ENCODE assay signal across 8 mouse cellular contexts in the genomic region with DNA sequence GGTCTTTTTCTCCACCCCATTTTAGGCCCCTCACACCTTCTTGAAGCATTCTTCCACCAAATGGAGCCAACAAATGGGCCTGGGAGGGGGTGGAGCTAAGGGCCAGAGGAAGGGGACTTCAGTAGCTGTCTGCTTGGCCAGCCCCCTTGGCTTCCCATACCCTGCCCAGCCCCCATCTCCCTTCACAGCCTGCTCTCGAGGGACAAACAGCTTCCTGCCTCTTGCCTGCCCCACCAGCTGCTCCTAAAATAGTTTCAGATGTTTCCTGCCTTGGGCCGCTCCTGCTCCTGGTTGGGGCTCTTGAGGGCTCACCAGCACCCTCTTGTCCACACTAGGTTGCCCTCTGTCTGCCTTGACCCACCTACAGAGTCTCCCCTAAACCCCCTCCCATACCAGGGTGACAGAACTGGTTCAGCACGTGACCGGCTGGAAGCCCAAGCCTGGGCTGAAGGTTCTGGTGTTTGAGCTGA. TPM values are rescaled to one million over a fixed set of nuclear protein-coding genes. Genes with fewer than 3 reads are reported as not detected.
DNase-seq lines count a peak whose midpoint lies in the region; ATAC-seq and TF ChIP-seq lines count a peak whose summit lies in the region.

No protein-coding gene starts in this region.

- H3K36me3 ChIP-seq in megakaryocyte, embryonic 14.5 days (replicated peaks; ENCODE audit: low read length): peaks cover 71% of the 10 kb centered on the region
- peaks cover 9% of the 10 kb centered on the region; the same call in 1 of the 2 replicates for H3K36me3 ChIP-seq in embryonic facial prominence, embryonic 14.5 days (ENCODE audit: control insufficient read depth, insufficient read depth, low read length)
- peaks cover 5% of the 10 kb centered on the region; the same call in 1 of the 2 replicates for H3K36me3 ChIP-seq in heart, embryonic 15.5 days
- H3K36me3 ChIP-seq in kidney, embryonic 16.5 days (ENCODE audit: insufficient read depth, low read length): no peaks in the 10 kb centered on the region
- peaks cover 54% of the 10 kb centered on the region for H3K36me3 ChIP-seq in liver, postnatal 0 days (replicated peaks; ENCODE audit: insufficient read depth, low read length)
- H3K36me3 ChIP-seq in neural tube, embryonic 15.5 days: no peaks in the 10 kb centered on the region

- 6% methylated on average over 4 of the region's 4 CpGs for WGBS in embryonic facial prominence, embryonic 14.5 days
- WGBS in heart, embryonic 15.5 days: 4% methylated on average over 4 of the region's 4 CpGs
- WGBS in kidney, embryonic 16.5 days: 12% methylated on average over 4 of the region's 4 CpGs
- WGBS in liver, postnatal 0 days (ENCODE audit: insufficient replicate concordance): 19% methylated on average over 4 of the region's 4 CpGs
- WGBS in neural tube, embryonic 15.5 days: 47% methylated on average over 4 of the region's 4 CpGs

- ATAC-seq in megakaryocyte, adult 5-6 weeks (ENCODE audit: poor library complexity, severe bottlenecking): no peak
- peak; percentile 62 for ATAC-seq in embryonic facial prominence, embryonic 14.5 days (ENCODE audit: low read depth)
- peak; percentile 56 for ATAC-seq in heart, embryonic 15.5 days (replicated peaks; ENCODE audit: insufficient number of reproducible peaks, insufficient read depth, low FRiP score, low read depth)
- ATAC-seq in kidney, embryonic 16.5 days (ENCODE audit: low FRiP score, low TSS enrichment): peak; percentile 65
- no peak for ATAC-seq in liver, postnatal 0 days
- no peak for ATAC-seq in neural tube, embryonic 15.5 days (ENCODE audit: low FRiP score)

- H3K4me1 ChIP-seq in megakaryocyte, embryonic 14.5 days: peaks cover 86% of the 10 kb centered on the region
- peaks cover 38% of the 10 kb centered on the region for H3K4me1 ChIP-seq in embryonic facial prominence, embryonic 14.5 days (ENCODE audit: control insufficient read depth, insufficient read depth, low read length)
- peaks cover 54% of the 10 kb centered on the region for H3K4me1 ChIP-seq in heart, embryonic 15.5 days (replicated peaks)
- H3K4me1 ChIP-seq in kidney, embryonic 16.5 days (ENCODE audit: insufficient read depth, low read length): peaks cover 35% of the 10 kb centered on the region
- H3K4me1 ChIP-seq in liver, postnatal 0 days (ENCODE audit: insufficient read depth): peaks cover 59% of the 10 kb centered on the region
- H3K4me1 ChIP-seq in neural tube, embryonic 15.5 days: peaks cover 29% of the 10 kb centered on the region

- peak overlapping the region; percentile 83 for H3K9ac ChIP-seq in embryonic facial prominence, embryonic 14.5 days (ENCODE audit: low read depth, low read length)
- peak overlapping the region; percentile 61 for H3K9ac ChIP-seq in heart, embryonic 15.5 days
- H3K9ac ChIP-seq in kidney, embryonic 16.5 days (replicated peaks; ENCODE audit: low read length): peak overlapping the region; percentile 70
- peak overlapping the region; percentile 83 for H3K9ac ChIP-seq in liver, postnatal 0 days (replicated peaks)
- H3K9ac ChIP-seq in neural tube, embryonic 15.5 days (replicated peaks): no peak overlapping the region

- TF ChIP-seq CTCF in liver, postnatal 0 days (IDR thresholded peaks at IDR 0.05; ENCODE audit: low read depth): no peak

- H3K9me3 ChIP-seq in megakaryocyte, embryonic 14.5 days: no peaks in the 10 kb centered on the region
- no peaks in the 10 kb centered on the region for H3K9me3 ChIP-seq in embryonic facial prominence, embryonic 14.5 days (ENCODE audit: control insufficient read depth, low read length)
- H3K9me3 ChIP-seq in heart, embryonic 15.5 days (replicated peaks): no peaks in the 10 kb centered on the region
- H3K9me3 ChIP-seq in kidney, embryonic 16.5 days (ENCODE audit: low read length): no peaks in the 10 kb centered on the region
- no peaks in the 10 kb centered on the region for H3K9me3 ChIP-seq in liver, postnatal 0 days (ENCODE audit: low read length)
- H3K9me3 ChIP-seq in neural tube, embryonic 15.5 days (replicated peaks): no peaks in the 10 kb centered on the region

- H3K4me3 ChIP-seq in megakaryocyte, embryonic 14.5 days (replicated peaks): peak overlapping the region; percentile 99
- H3K4me3 ChIP-seq in embryonic facial prominence, embryonic 14.5 days (ENCODE audit: low read depth, low read length): peak overlapping the region; percentile 77
- peak overlapping the region; percentile 65 for H3K4me3 ChIP-seq in heart, embryonic 15.5 days
- peak overlapping the region; percentile 60 for H3K4me3 ChIP-seq in kidney, embryonic 16.5 days (ENCODE audit: low read length)
- peak overlapping the region; percentile 63 for H3K4me3 ChIP-seq in liver, postnatal 0 days (ENCODE audit: low read depth, low read length)
- peak overlapping the region; percentile 73 for H3K4me3 ChIP-seq in neural tube, embryonic 15.5 days (replicated peaks)

- peak; percentile 96 for DNase-seq in embryonic facial prominence, embryonic 14.5 days (ENCODE audit: low spot score)
- DNase-seq in liver, postnatal 0 days: peak; percentile 77
- peak; percentile 59 for DNase-seq in thymus, postnatal 4 days

- no peaks in the 10 kb centered on the region for H3K27me3 ChIP-seq in megakaryocyte, embryonic 14.5 days (replicated peaks)
- no peaks in the 10 kb centered on the region for H3K27me3 ChIP-seq in embryonic facial prominence, embryonic 14.5 days (replicated peaks; ENCODE audit: control insufficient read depth, insufficient read depth, low read length)
- H3K27me3 ChIP-seq in heart, embryonic 15.5 days: no peaks in the 10 kb centered on the region
- no peaks in the 10 kb centered on the region; the same call in 1 of the 2 replicates for H3K27me3 ChIP-seq in kidney, embryonic 16.5 days (ENCODE audit: insufficient read depth, low read length)
- H3K27me3 ChIP-seq in liver, postnatal 0 days (ENCODE audit: insufficient read depth, low read length): no peaks in the 10 kb centered on the region
- peaks cover 14% of the 10 kb centered on the region for H3K27me3 ChIP-seq in neural tube, embryonic 15.5 days (replicated peaks)

- H3K27ac ChIP-seq in embryonic facial prominence, embryonic 14.5 days (replicated peaks; ENCODE audit: low read depth, low read length): peak overlapping the region; percentile 98
- H3K27ac ChIP-seq in heart, embryonic 15.5 days: peak overlapping the region; percentile 92
- H3K27ac ChIP-seq in kidney, embryonic 16.5 days (ENCODE audit: low read length): peak overlapping the region; percentile 99
- H3K27ac ChIP-seq in liver, postnatal 0 days (ENCODE audit: low read depth): peak overlapping the region; percentile 95
- H3K27ac ChIP-seq in neural tube, embryonic 15.5 days (replicated peaks): peak overlapping the region; percentile 82

- H3K4me2 ChIP-seq in embryonic facial prominence, embryonic 14.5 days (ENCODE audit: low read depth, low read length): peak overlapping the region; percentile 74
- peak overlapping the region; percentile 75 for H3K4me2 ChIP-seq in heart, embryonic 15.5 days
- H3K4me2 ChIP-seq in kidney, embryonic 16.5 days (replicated peaks; ENCODE audit: low read depth, low read length): peak overlapping the region; percentile 58
- H3K4me2 ChIP-seq in liver, postnatal 0 days (ENCODE audit: low read depth, low read length): peak overlapping the region; percentile 87
- H3K4me2 ChIP-seq in neural tube, embryonic 15.5 days: peak overlapping the region; percentile 87

- TF ChIP-seq EP300 in liver, postnatal 0 days (IDR thresholded peaks at IDR 0.05; ENCODE audit: low read depth): no peak

RNA-seq across cellular contexts. Expression of gene Gm20661, which starts 0.6 kb away (rescaled TPM):
- polyA plus RNA-seq in megakaryocyte, embryonic 14.5 days (2012; ENCODE audit: insufficient read depth, low replicate concordance): 2.7 TPM in 1 of 2 replicates, not detected in the other
- total RNA-seq in megakaryocyte, adult 5-6 weeks (2015): 0.18 TPM in 1 of 2 replicates, not detected in the other
- not detected in 2 replicates for total RNA-seq in megakaryocyte, adult 5-6 weeks (2017)
- 5.9 and 6.9 TPM in 2 replicates for polyA plus RNA-seq in embryonic facial prominence, embryonic 14.5 days (2014; fragmentation: Nextera tagmentation; extraction: Ambion mirVana)
- 2.8 and 4.3 TPM in 2 replicates for polyA plus RNA-seq in heart, embryonic 15.5 days (2015; fragmentation: Nextera tagmentation; extraction: Ambion mirVana)
- polyA plus RNA-seq in kidney, embryonic 16.5 days (2015; fragmentation: Nextera tagmentation; extraction: Ambion mirVana): 5.3 and 7.5 TPM in 2 replicates
- 0.12 and 0.31 TPM in 2 replicates for polyA plus RNA-seq in liver, postnatal 0 days (2015; fragmentation: Nextera tagmentation; extraction: Ambion mirVana)
- polyA plus RNA-seq in neural tube, embryonic 15.5 days (2015; fragmentation: Nextera tagmentation; extraction: Ambion mirVana): 1.2 and 3.1 TPM in 2 replicates

RNA-seq across cellular contexts. Expression of gene Inka1, which starts 2.2 kb away (rescaled TPM):
- polyA plus RNA-seq in megakaryocyte, embryonic 14.5 days (2012; ENCODE audit: insufficient read depth, low replicate concordance): 270 and 880 TPM in 2 replicates
- total RNA-seq in megakaryocyte, adult 5-6 weeks (2015): 1.8 and 4.7 TPM in 2 replicates
- 2.6 and 3.2 TPM in 2 replicates for total RNA-seq in megakaryocyte, adult 5-6 weeks (2017)
- 77.7 and 84.8 TPM in 2 replicates for polyA plus RNA-seq in embryonic facial prominence, embryonic 14.5 days (2014; fragmentation: Nextera tagmentation; extraction: Ambion mirVana)
- polyA plus RNA-seq in heart, embryonic 15.5 days (2015; fragmentation: Nextera tagmentation; extraction: Ambion mirVana): 35.7 and 46.9 TPM in 2 replicates
- polyA plus RNA-seq in kidney, embryonic 16.5 days (2015; fragmentation: Nextera tagmentation; extraction: Ambion mirVana): 68.0 and 79.4 TPM in 2 replicates
- polyA plus RNA-seq in liver, postnatal 0 days (2015; fragmentation: Nextera tagmentation; extraction: Ambion mirVana): 28.5 and 30.6 TPM in 2 replicates
- 21.0 and 30.4 TPM in 2 replicates for polyA plus RNA-seq in neural tube, embryonic 15.5 days (2015; fragmentation: Nextera tagmentation; extraction: Ambion mirVana)

RNA-seq across cellular contexts. Expression of gene Uba7, which starts 8.2 kb away (rescaled TPM):
- polyA plus RNA-seq in megakaryocyte, embryonic 14.5 days (2012; ENCODE audit: insufficient read depth, low replicate concordance): 78.9 and 91.5 TPM in 2 replicates
- total RNA-seq in megakaryocyte, adult 5-6 weeks (2015): 37.5 and 44.3 TPM in 2 replicates
- total RNA-seq in megakaryocyte, adult 5-6 weeks (2017): 35.6 and 43.2 TPM in 2 replicates
- 25.5 and 28.1 TPM in 2 replicates for polyA plus RNA-seq in embryonic facial prominence, embryonic 14.5 days (2014; fragmentation: Nextera tagmentation; extraction: Ambion mirVana)
- polyA plus RNA-seq in heart, embryonic 15.5 days (2015; fragmentation: Nextera tagmentation; extraction: Ambion mirVana): 22.6 and 32.8 TPM in 2 replicates
- polyA plus RNA-seq in kidney, embryonic 16.5 days (2015; fragmentation: Nextera tagmentation; extraction: Ambion mirVana): 20.2 and 22.2 TPM in 2 replicates
- 32.0 and 33.2 TPM in 2 replicates for polyA plus RNA-seq in liver, postnatal 0 days (2015; fragmentation: Nextera tagmentation; extraction: Ambion mirVana)
- 5.6 and 23.0 TPM in 2 replicates for polyA plus RNA-seq in neural tube, embryonic 15.5 days (2015; fragmentation: Nextera tagmentation; extraction: Ambion mirVana)

RNA-seq across cellular contexts. Expression of gene Cdhr4, which starts 8.8 kb away (rescaled TPM):
- 9.9 and 23.4 TPM in 2 replicates for polyA plus RNA-seq in megakaryocyte, embryonic 14.5 days (2012; ENCODE audit: insufficient read depth, low replicate concordance)
- total RNA-seq in megakaryocyte, adult 5-6 weeks (2015): 0.33 TPM in 1 of 2 replicates, not detected in the other
- total RNA-seq in megakaryocyte, adult 5-6 weeks (2017): 0.51 and 1.7 TPM in 2 replicates
- 8.6 and 12.5 TPM in 2 replicates for polyA plus RNA-seq in embryonic facial prominence, embryonic 14.5 days (2014; fragmentation: Nextera tagmentation; extraction: Ambion mirVana)
- polyA plus RNA-seq in heart, embryonic 15.5 days (2015; fragmentation: Nextera tagmentation; extraction: Ambion mirVana): 5.1 and 6.1 TPM in 2 replicates
- polyA plus RNA-seq in kidney, embryonic 16.5 days (2015; fragmentation: Nextera tagmentation; extraction: Ambion mirVana): 10.5 and 11.8 TPM in 2 replicates
- polyA plus RNA-seq in liver, postnatal 0 days (2015; fragmentation: Nextera tagmentation; extraction: Ambion mirVana): 0.75 and 1.1 TPM in 2 replicates
- 1.5 and 3.5 TPM in 2 replicates for polyA plus RNA-seq in neural tube, embryonic 15.5 days (2015; fragmentation: Nextera tagmentation; extraction: Ambion mirVana)

RNA-seq across cellular contexts. Expression of gene Gm20662, which starts 12.7 kb away (rescaled TPM):
- polyA plus RNA-seq in megakaryocyte, embryonic 14.5 days (2012; ENCODE audit: insufficient read depth, low replicate concordance): 3.2 and 5.8 TPM in 2 replicates
- not detected in 2 replicates for total RNA-seq in megakaryocyte, adult 5-6 weeks (2015)
- total RNA-seq in megakaryocyte, adult 5-6 weeks (2017): not detected in 2 replicates
- 0.56 TPM in 1 of 2 replicates, not detected in the other for polyA plus RNA-seq in embryonic facial prominence, embryonic 14.5 days (2014; fragmentation: Nextera tagmentation; extraction: Ambion mirVana)
- polyA plus RNA-seq in heart, embryonic 15.5 days (2015; fragmentation: Nextera tagmentation; extraction: Ambion mirVana): 0.19 and 0.65 TPM in 2 replicates
- polyA plus RNA-seq in kidney, embryonic 16.5 days (2015; fragmentation: Nextera tagmentation; extraction: Ambion mirVana): 0.64 and 1.1 TPM in 2 replicates
- 0.07 TPM in 1 of 2 replicates, not detected in the other for polyA plus RNA-seq in liver, postnatal 0 days (2015; fragmentation: Nextera tagmentation; extraction: Ambion mirVana)
- 0.59 and 1.1 TPM in 2 replicates for polyA plus RNA-seq in neural tube, embryonic 15.5 days (2015; fragmentation: Nextera tagmentation; extraction: Ambion mirVana)

Comparison
In these comparisons a context has a peak if more than half of its experiments do, and no peak if none do; other contexts are left out.
1. ATAC-seq: peak in embryonic facial prominence, embryonic 14.5 days (single experiment), heart, embryonic 15.5 days (single experiment) and kidney, embryonic 16.5 days (single experiment); none in megakaryocyte, adult 5-6 weeks (single experiment), liver, postnatal 0 days (single experiment) and neural tube, embryonic 15.5 days (single experiment).
2. Peak in every context shown above with its lines, with median percentiles within 50 percentile points of each other: H3K4me3 ChIP-seq, DNase-seq, H3K27ac ChIP-seq and H3K4me2 ChIP-seq.